ENCODE assay signal across 26 mouse cellular contexts in the genomic region with DNA sequence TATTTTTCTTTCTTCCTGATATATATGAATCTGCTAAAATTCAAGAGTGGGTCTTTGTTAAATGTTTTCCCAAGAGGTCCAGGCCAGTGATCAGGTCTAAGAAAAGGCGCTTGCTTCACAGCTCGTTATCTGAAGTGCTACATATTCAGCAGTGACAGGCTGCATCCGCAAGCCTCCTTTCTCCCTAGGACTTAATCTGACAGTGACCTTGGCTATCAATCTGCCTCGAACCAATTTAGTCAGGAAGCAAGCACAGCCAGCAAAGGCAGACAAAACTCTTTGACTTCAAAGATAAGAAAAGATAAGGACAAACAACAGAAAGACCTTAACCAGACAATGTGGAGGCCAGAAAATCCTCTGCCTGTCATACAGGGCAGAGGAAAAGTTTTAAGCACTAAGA. TPM values are rescaled to one million over a fixed set of nuclear protein-coding genes. Genes with fewer than 3 reads are reported as not detected.
A peak's percentile ranks its signal among the peaks of the same experiment; 100 is the strongest.
DNase-seq lines count a peak whose midpoint lies in the region; ATAC-seq and TF ChIP-seq lines count a peak whose summit lies in the region.
"Had no signal": no experiment of that assay in that cellular context is flagged by ENCODE, and none has a peak within 500 bp of the region (broad histone marks: within the 10 kb centered on the region; RNA-seq: fewer than 3 reads in every experiment).

No protein-coding gene starts in this region.

- H3K27me3 ChIP-seq in heart, embryonic 13.5 days (replicated peaks), result no peaks in the 10 kb centered on the region
- H3K27me3 ChIP-seq in intestine, embryonic 14.5 days (replicated peaks; ENCODE audit: control insufficient read depth, insufficient read depth, low read length), result no peaks in the 10 kb centered on the region
- H3K27me3 ChIP-seq in intestine, postnatal 0 days (replicated peaks; ENCODE audit: control insufficient read depth, insufficient read depth, low read length), result no peaks in the 10 kb centered on the region
- H3K27me3 ChIP-seq: forebrain, embryonic 13.5 days; hindbrain, embryonic 12.5 days; liver, embryonic 15.5 days; lung, embryonic 15.5 days; neural tube, embryonic 13.5 days; stomach, embryonic 15.5 days had no signal

- H3K4me1 ChIP-seq in heart, embryonic 13.5 days, result peaks cover 39% of the 10 kb centered on the region
- no peaks in the 10 kb centered on the region for H3K4me1 ChIP-seq in intestine, embryonic 14.5 days (replicated peaks; ENCODE audit: control insufficient read depth, insufficient read depth, low read length)
- H3K4me1 ChIP-seq in intestine, postnatal 0 days (replicated peaks; ENCODE audit: control insufficient read depth, insufficient read depth, low read length), result no peaks in the 10 kb centered on the region
- H3K4me1 ChIP-seq: forebrain, embryonic 13.5 days; limb, embryonic 10.5 days; liver, embryonic 15.5 days; stomach, embryonic 15.5 days had no signal

- H3K9me3 ChIP-seq in heart, embryonic 13.5 days, result 0 out of 2 replicates have a peak, but pooled peaks cover 2% of the 10 kb centered on the region
- 0 out of 2 replicates have a peak, but pooled peaks cover 4% of the 10 kb centered on the region for H3K9me3 ChIP-seq in intestine, embryonic 14.5 days (ENCODE audit: control insufficient read depth, low read length)
- no peaks in the 10 kb centered on the region for H3K9me3 ChIP-seq in intestine, postnatal 0 days (ENCODE audit: control insufficient read depth)
- H3K9me3 ChIP-seq: forebrain, embryonic 13.5 days; hindbrain, embryonic 12.5 days; limb, embryonic 10.5 days; liver, embryonic 15.5 days; lung, embryonic 15.5 days; neural tube, embryonic 13.5 days; stomach, embryonic 15.5 days had no signal

- peak overlapping the region; percentile 52; the same call in 1 of the 2 replicates for H3K9ac ChIP-seq in heart, embryonic 13.5 days
- no peak overlapping the region for H3K9ac ChIP-seq in intestine, embryonic 14.5 days (ENCODE audit: low read length)
- no peak overlapping the region for H3K9ac ChIP-seq in intestine, postnatal 0 days (ENCODE audit: low read depth, low read length)
- H3K9ac ChIP-seq: forebrain, embryonic 13.5 days; hindbrain, embryonic 12.5 days; liver, embryonic 15.5 days; lung, embryonic 15.5 days; neural tube, embryonic 13.5 days; stomach, embryonic 15.5 days had no signal

- intact Hi-C loops in heart, postnatal 25 days (cut with DNase I), result no loop called here

- 10% methylated on average over 4 of the region's 4 CpGs for WGBS in heart, embryonic 13.5 days
- WGBS in intestine, embryonic 14.5 days, result 39% methylated on average over 4 of the region's 4 CpGs
- 42% methylated on average over 4 of the region's 4 CpGs for WGBS in intestine, postnatal 0 days

- no peak overlapping the region for H3K4me3 ChIP-seq in heart, embryonic 13.5 days
- H3K4me3 ChIP-seq in intestine, embryonic 14.5 days (ENCODE audit: low read depth, low read length), result no peak overlapping the region
- H3K4me3 ChIP-seq in intestine, postnatal 0 days (ENCODE audit: low read depth, low read length), result no peak overlapping the region
- H3K4me3 ChIP-seq: forebrain, embryonic 13.5 days; hindbrain, embryonic 12.5 days; layer of hippocampus, adult 2 months; limb, embryonic 10.5 days; liver, embryonic 15.5 days; lung, embryonic 15.5 days; myocyte; neural tube, embryonic 13.5 days; stomach, embryonic 15.5 days had no signal

- no peak for TF ChIP-seq CTCF in intestine, postnatal 0 days (IDR thresholded peaks at IDR 0.05; ENCODE audit: low read depth)

- ATAC-seq in heart, embryonic 13.5 days (ENCODE audit: extremely low read depth, insufficient number of reproducible peaks, low FRiP score, low TSS enrichment), result no peak
- no peak for ATAC-seq in intestine, embryonic 14.5 days (replicated peaks; ENCODE audit: low FRiP score, low TSS enrichment, low read depth)
- ATAC-seq in intestine, postnatal 0 days, result no peak
- ATAC-seq: forebrain, embryonic 13.5 days; midbrain, embryonic 16.5 days had no signal

- H3K4me2 ChIP-seq in heart, embryonic 13.5 days, result no peak overlapping the region; the same call in 1 of the 2 replicates
- H3K4me2 ChIP-seq in intestine, embryonic 14.5 days (ENCODE audit: low read length), result no peak overlapping the region
- H3K4me2 ChIP-seq in intestine, postnatal 0 days (replicated peaks; ENCODE audit: low read depth), result no peak overlapping the region
- H3K4me2 ChIP-seq: forebrain, embryonic 13.5 days; hindbrain, embryonic 12.5 days; liver, embryonic 15.5 days; lung, embryonic 15.5 days; neural tube, embryonic 13.5 days; stomach, embryonic 15.5 days had no signal

- H3K27ac ChIP-seq in heart, embryonic 13.5 days (replicated peaks), result peak overlapping the region; percentile 72
- no peak overlapping the region for H3K27ac ChIP-seq in intestine, embryonic 14.5 days (ENCODE audit: low read depth)
- H3K27ac ChIP-seq in intestine, postnatal 0 days (ENCODE audit: low read depth, low read length), result no peak overlapping the region
- H3K27ac ChIP-seq: forebrain, embryonic 13.5 days; hindbrain, embryonic 12.5 days; limb, embryonic 10.5 days; liver, embryonic 15.5 days; lung, embryonic 15.5 days; neural tube, embryonic 13.5 days; stomach, embryonic 15.5 days had no signal

- peak; percentile 40 for DNase-seq in adrenal gland, adult 8-10 months
- no peak for DNase-seq in adrenal gland, postnatal 10 days
- DNase-seq in heart, postnatal 25 days (ENCODE audit: low spot score), result no peak
- DNase-seq in intestine, embryonic 14.5 days (ENCODE audit: low spot score), result peak; percentile 29
- DNase-seq in Muller cell, postnatal 12 days (ENCODE audit: inconsistent ontology term), result peak; percentile 40
- no peak for DNase-seq in urinary bladder, adult 18-20 months (ENCODE audit: low spot score in 2 of 2)
- DNase-seq: cerebellum, adult 9-10 months; gastrocnemius, postnatal 36 days; kidney, adult 9 months; kidney, postnatal 14 days; liver; lung, postnatal 36 days; right cerebral cortex, adult 18-20 months; thymus, postnatal 25 days had no signal

- peaks cover 9% of the 10 kb centered on the region for H3K36me3 ChIP-seq in heart, embryonic 13.5 days
- H3K36me3 ChIP-seq in intestine, embryonic 14.5 days (ENCODE audit: control insufficient read depth, insufficient read depth, low read length), result no peaks in the 10 kb centered on the region
- H3K36me3 ChIP-seq in intestine, postnatal 0 days (ENCODE audit: control insufficient read depth, insufficient read depth), result no peaks in the 10 kb centered on the region
- H3K36me3 ChIP-seq: hindbrain, embryonic 12.5 days; liver, embryonic 15.5 days; lung, embryonic 15.5 days; stomach, embryonic 15.5 days had no signal

RNA-seq across cellular contexts. Expression of gene Plekhm3, which starts 10.5 kb away (rescaled TPM):
- total RNA-seq in adrenal gland, adult 8-10 months (2022), result 10 to 100 TPM; 21.0 to 40.6 (median 31.8) TPM
- total RNA-seq in adrenal gland, postnatal 10 days (2021), result 10 to 100 TPM; 16.2 to 22.5 TPM
- polyA plus RNA-seq in heart, embryonic 13.5 days (2015; fragmentation: Nextera tagmentation; extraction: Ambion mirVana), result 6.4 and 6.9 TPM in 2 replicates
- total RNA-seq in heart, postnatal 25 days (2021), result 1 to 10 TPM; 8.3 to 9.6 TPM
- polyA plus RNA-seq in intestine, embryonic 14.5 days (2014; fragmentation: Nextera tagmentation; extraction: Ambion mirVana), result 8.2 and 8.3 TPM in 2 replicates
- 1.5 and 1.8 TPM in 2 replicates for polyA plus RNA-seq in intestine, postnatal 0 days (2015; fragmentation: Nextera tagmentation; extraction: Ambion mirVana)

Comparison
In these comparisons a context has a peak if more than half of its experiments do, and no peak if none do; other contexts are left out.
1. DNase-seq: peak in adrenal gland, adult 8-10 months (single experiment), intestine, embryonic 14.5 days (single experiment) and Muller cell, postnatal 12 days (single experiment); none in adrenal gland, postnatal 10 days (single experiment), heart, postnatal 25 days (single experiment) and urinary bladder, adult 18-20 months (0 of 2).